Mouse (Mus musculus): ENCODE results near the gene Eml6. TPM values are rescaled to one million over a fixed set of nuclear protein-coding genes. Genes with fewer than 3 reads are reported as not detected.

Eml6 gene
- polyA plus RNA-seq, 2 experiments, result 0.09 to 0.55 TPM

- Histone ChIP-seq H3K36me3 (replicated peaks; ENCODE audit: control insufficient read depth, insufficient read depth, low read depth) (no peaks in the 10 kb centered on the region), H3K9ac (replicated peaks) (no peak overlapping the region), H3K9me3 (ENCODE audit: control insufficient read depth, low read length) (no peaks in the 10 kb centered on the region), H3K27me3 (ENCODE audit: control insufficient read depth, insufficient read depth, low read length) (no peaks in the 10 kb centered on the region), H3K4me1 (replicated peaks; ENCODE audit: control insufficient read depth in 2 of 2, insufficient read depth in 2 of 2, low read length in 1 of 2) (no peaks in the 10 kb centered on the region), H3K27ac (no peak overlapping the region), H3K4me3 (ENCODE audit: insufficient read depth in 1 of 2, low read depth in 2 of 2, low read length in 2 of 2) (no peak overlapping the region), H3K4me2 (ENCODE audit: low read depth) (no peak overlapping the region)
- ATAC-seq (ENCODE audit: insufficient read depth), result no peak
- WGBS (ENCODE audit: insufficient replicate concordance), result 80% methylated on average over 8 of the region's 8 CpGs
- no peak for TF ChIP-seq CTCF (IDR thresholded peaks at IDR 0.05; ENCODE audit: low read depth)
- no peak for TF ChIP-seq EP300 (IDR thresholded peaks at IDR 0.05; ENCODE audit: low read depth)
- DNase-seq (ENCODE audit: low read depth in 3 of 3, low spot score in 3 of 3), result no peak
Observed at GRCm38 (mm10) chr11:29748750-29749467, 276.9 kb downstream of the Eml6 start.

- H3K27me3 ChIP-seq (ENCODE audit: control insufficient read depth, insufficient read depth, low read length), result no peaks in the 10 kb centered on the region
- H3K27ac ChIP-seq, result no peak overlapping the region
- ATAC-seq (ENCODE audit: insufficient read depth) (no peak), DNase-seq (ENCODE audit: low read depth in 3 of 3, low spot score in 3 of 3) (no peak)
- 84% methylated on average over 1 of the region's 1 CpGs for WGBS (ENCODE audit: insufficient replicate concordance)
- H3K4me3 ChIP-seq (ENCODE audit: insufficient read depth in 1 of 2, low read depth in 2 of 2, low read length in 2 of 2), result no peak overlapping the region
- no peaks in the 10 kb centered on the region for H3K4me1 ChIP-seq (replicated peaks; ENCODE audit: control insufficient read depth in 2 of 2, insufficient read depth in 2 of 2, low read length in 1 of 2)
- TF ChIP-seq CTCF (IDR thresholded peaks at IDR 0.05; ENCODE audit: low read depth) (no peak), EP300 (IDR thresholded peaks at IDR 0.05; ENCODE audit: low read depth) (no peak)
- H3K9ac ChIP-seq (replicated peaks), result no peak overlapping the region
- no peaks in the 10 kb centered on the region for H3K9me3 ChIP-seq (ENCODE audit: control insufficient read depth, low read length)
- no peaks in the 10 kb centered on the region for H3K36me3 ChIP-seq (replicated peaks; ENCODE audit: control insufficient read depth, insufficient read depth, low read depth)
- H3K4me2 ChIP-seq (ENCODE audit: low read depth), result no peak overlapping the region
Observed at GRCm38 (mm10) chr11:29747881-29748280, 278.0 kb downstream of the Eml6 start.

- Histone ChIP-seq H3K9ac (replicated peaks) (no peak overlapping the region), H3K27ac (no peak overlapping the region), H3K4me3 (ENCODE audit: insufficient read depth in 1 of 2, low read depth in 2 of 2, low read length in 2 of 2) (no peak overlapping the region), H3K27me3 (ENCODE audit: control insufficient read depth, insufficient read depth, low read length) (no peaks in the 10 kb centered on the region), H3K4me2 (ENCODE audit: low read depth) (no peak overlapping the region), H3K36me3 (replicated peaks; ENCODE audit: control insufficient read depth, insufficient read depth, low read depth) (no peaks in the 10 kb centered on the region), H3K4me1 (replicated peaks; ENCODE audit: control insufficient read depth in 2 of 2, insufficient read depth in 2 of 2, low read length in 1 of 2) (no peaks in the 10 kb centered on the region), H3K9me3 (ENCODE audit: control insufficient read depth, low read length) (no peaks in the 10 kb centered on the region)
- DNase-seq (ENCODE audit: low read depth in 3 of 3, low spot score in 3 of 3), result no peak
- ATAC-seq (ENCODE audit: insufficient read depth), result no peak
- TF ChIP-seq CTCF (IDR thresholded peaks at IDR 0.05; ENCODE audit: low read depth) (no peak), EP300 (IDR thresholded peaks at IDR 0.05; ENCODE audit: low read depth) (no peak)
- 77% methylated on average over 3 of the region's 3 CpGs for WGBS (ENCODE audit: insufficient replicate concordance)
Observed at GRCm38 (mm10) chr11:29747365-29747764, 278.5 kb downstream of the Eml6 start.

- Histone ChIP-seq H3K4me2 (ENCODE audit: low read depth) (no peak overlapping the region), H3K27me3 (ENCODE audit: control insufficient read depth, insufficient read depth, low read length) (no peaks in the 10 kb centered on the region), H3K4me3 (ENCODE audit: insufficient read depth in 1 of 2, low read depth in 2 of 2, low read length in 2 of 2) (no peak overlapping the region), H3K4me1 (replicated peaks; ENCODE audit: control insufficient read depth in 2 of 2, insufficient read depth in 2 of 2, low read length in 1 of 2) (no peaks in the 10 kb centered on the region), H3K27ac (no peak overlapping the region), H3K36me3 (replicated peaks; ENCODE audit: control insufficient read depth, insufficient read depth, low read depth) (no peaks in the 10 kb centered on the region; the same call in 1 of the 2 replicates), H3K9me3 (ENCODE audit: control insufficient read depth, low read length) (no peaks in the 10 kb centered on the region), H3K9ac (replicated peaks) (no peak overlapping the region)
- no peak for ATAC-seq (ENCODE audit: insufficient read depth)
- DNase-seq (ENCODE audit: low read depth in 3 of 3, low spot score in 3 of 3), result no peak
- 69% methylated on average over 9 of the region's 9 CpGs for WGBS (ENCODE audit: insufficient replicate concordance)
- no peak for TF ChIP-seq EP300 (IDR thresholded peaks at IDR 0.05; ENCODE audit: low read depth)
- no peak for TF ChIP-seq CTCF (IDR thresholded peaks at IDR 0.05; ENCODE audit: low read depth)
Observed at GRCm38 (mm10) chr11:29746203-29746602, 279.6 kb downstream of the Eml6 start.

- Histone ChIP-seq H3K9ac (replicated peaks) (no peak overlapping the region), H3K9me3 (ENCODE audit: control insufficient read depth, low read length) (no peaks in the 10 kb centered on the region), H3K27me3 (ENCODE audit: control insufficient read depth, insufficient read depth, low read length) (no peaks in the 10 kb centered on the region), H3K27ac (no peak overlapping the region), H3K36me3 (replicated peaks; ENCODE audit: control insufficient read depth, insufficient read depth, low read depth) (no peaks in the 10 kb centered on the region; the same call in 1 of the 2 replicates), H3K4me2 (ENCODE audit: low read depth) (no peak overlapping the region), H3K4me1 (replicated peaks; ENCODE audit: control insufficient read depth in 2 of 2, insufficient read depth in 2 of 2, low read length in 1 of 2) (no peaks in the 10 kb centered on the region), H3K4me3 (ENCODE audit: insufficient read depth in 1 of 2, low read depth in 2 of 2, low read length in 2 of 2) (no peak overlapping the region)
- WGBS (ENCODE audit: insufficient replicate concordance), result 69% methylated on average over 2 of the region's 2 CpGs
- DNase-seq (ENCODE audit: low read depth in 3 of 3, low spot score in 3 of 3) (no peak), ATAC-seq (ENCODE audit: insufficient read depth) (no peak)
- TF ChIP-seq CTCF (IDR thresholded peaks at IDR 0.05; ENCODE audit: low read depth) (no peak), EP300 (IDR thresholded peaks at IDR 0.05; ENCODE audit: low read depth) (no peak)
Observed at GRCm38 (mm10) chr11:29745513-29745912, 280.3 kb downstream of the Eml6 start.
